Mouse (Mus musculus) neural tube, embryonic 14.5 days (tissue): ENCODE measurements around the gene Pum2. TPM values are rescaled to one million over a fixed set of nuclear protein-coding genes. Genes with fewer than 3 reads are reported as not detected.
"Not testable (repeated sequence)": the region's sequence is repeated elsewhere in the genome, so short reads cannot be mapped to it uniquely, and the experiment has no call there.

Experiments
- ATAC-seq: fragments of 200-750 bp; cut with Nextera tagmentation; 2 replicates; pipeline ENCODE4 v1.8.0; 2017; ENCODE audit warnings: low read depth, mild to moderate bottlenecking, moderate TSS enrichment, moderate library complexity
- H3K27ac ChIP-seq: fragments of 300-500 bp; sonication (generic); 2 replicates; pipeline ENCODE4 v1.5.1; 2014; ENCODE audit warnings: low read depth, mild to moderate bottlenecking, control low read depth, low read length, moderate library complexity, mixed read lengths
- H3K27me3 ChIP-seq: fragments of 300-500 bp; sonication (generic); 2 replicates; pipeline ENCODE4 v1.6.1; 2014; ENCODE audit warnings: low read length; ENCODE audit not compliant: control insufficient read depth, insufficient read depth
- H3K36me3 ChIP-seq: fragments of 300-500 bp; sonication (generic); 2 replicates; pipeline ENCODE4 v1.6.1; 2014; ENCODE audit warnings: low read length, mixed read lengths; ENCODE audit not compliant: control insufficient read depth, insufficient read depth
- H3K4me1 ChIP-seq: fragments of 300-500 bp; sonication (generic); 2 replicates; pipeline ENCODE4 v1.6.1; 2014; ENCODE audit warnings: low read length; ENCODE audit not compliant: control insufficient read depth, insufficient read depth
- H3K4me2 ChIP-seq: fragments of 300-500 bp; sonication (generic); 2 replicates; pipeline ENCODE4 v1.6.1; 2014; ENCODE audit warnings: mild to moderate bottlenecking, low read depth, low read length, control low read depth
- H3K4me3 ChIP-seq: fragments of 300-500 bp; sonication (generic); 2 replicates; pipeline ENCODE4 v1.5.1; 2014; ENCODE audit warnings: low read depth, low read length, control low read depth, mixed read lengths
- H3K9ac ChIP-seq: fragments of 300-500 bp; sonication (generic); replicated peaks from 2 replicates; pipeline ENCODE4 v1.6.1; 2014; ENCODE audit warnings: low read depth, mild to moderate bottlenecking, control low read depth, low read length, mixed read lengths
- H3K9me3 ChIP-seq: fragments of 300-500 bp; sonication (generic); 2 replicates; pipeline ENCODE4 v1.6.1; 2016; ENCODE audit warnings: low read length; ENCODE audit not compliant: control insufficient read depth
- WGBS: fragments of 180-500 bp; shearing (Covaris S2); extraction: QIAGEN DNeasy Blood & Tissue Kit; methylation state at CpG from one replicate; pipeline ENCODE4 v1.1.7; 2014; 5-methylcytosine and 5-hydroxymethylcytosine counted together
- polyA plus RNA-seq: library from polyadenylated mRNA; unstranded; fragments of >200 nt; fragmentation: Nextera tagmentation; extraction: Ambion mirVana; gene quantifications from 2 replicates; pipeline ENCODE4 v1.2.1, GENCODE M21; 2014

Pum2 gene
- polyA plus RNA-seq: 62.4 and 68.7 TPM in 2 replicates

DNA sequence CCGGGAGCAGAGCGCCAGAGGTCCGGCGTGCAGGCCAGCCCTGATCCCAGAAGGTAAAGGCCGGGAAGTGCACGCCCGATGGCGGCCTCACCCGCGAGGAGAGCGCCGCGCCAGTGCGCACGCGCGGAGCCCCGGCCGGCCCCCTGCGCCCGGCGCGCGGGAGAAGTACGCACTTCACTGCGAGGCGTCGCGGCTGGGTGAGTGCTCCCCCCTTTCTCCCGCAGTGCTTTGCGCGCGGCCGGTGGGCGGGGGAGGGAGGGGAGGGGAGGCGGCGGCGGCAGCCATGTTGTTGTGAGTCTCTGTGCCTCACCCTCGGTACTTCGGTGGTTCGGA, at the start of gene Pum2:
TSS of gene Pum2 (plus strand) at position 161 of the 333 bp plus-strand sequence.
- Histone ChIP-seq H3K27me3 (no peaks in the 10 kb centered on the region; the same call in 1 of the 2 replicates), H3K4me2 (peak within 1 kb of the TSS; percentile 73), H3K27ac (peak within 1 kb of the TSS; percentile 98), H3K9me3 (no peaks in the 10 kb centered on the region), H3K4me3 (peak within 1 kb of the TSS; percentile 90), H3K4me1 (peaks cover 13% of the 10 kb centered on the region; the same call in 1 of the 2 replicates), H3K9ac (peak within 1 kb of the TSS; percentile 98), H3K36me3 (no peaks in the 10 kb centered on the region)
- peak; percentile 97 for ATAC-seq
- WGBS: 0% methylated on average over 20 of the region's 41 CpGs

DNA sequence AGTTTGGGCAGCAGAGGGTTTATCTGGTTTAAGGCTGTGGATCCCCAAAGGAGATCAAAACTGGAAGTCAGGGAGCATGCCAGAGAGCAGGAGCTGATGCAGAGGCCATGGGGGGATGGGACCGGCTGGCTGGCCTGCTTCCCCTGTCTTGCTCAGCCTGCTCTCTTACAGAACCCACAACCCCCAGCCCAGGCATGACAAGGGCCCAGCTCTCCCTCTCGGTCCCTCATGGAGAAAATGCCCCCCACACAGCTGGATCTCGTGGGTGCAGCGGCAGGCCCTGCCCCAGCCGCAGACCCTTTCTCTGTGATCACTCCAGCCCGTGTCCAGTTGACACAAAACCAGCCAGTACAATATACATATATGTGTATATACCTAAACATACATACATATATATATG, 44.4 kb upstream of the Pum2 start:
- Histone ChIP-seq H3K36me3 (no peaks in the 10 kb centered on the region), H3K9ac (no peak overlapping the region), H3K4me3 (no peak overlapping the region), H3K27ac (no peak overlapping the region), H3K4me1 (no peaks in the 10 kb centered on the region), H3K27me3 (no peaks in the 10 kb centered on the region), H3K9me3 (no peaks in the 10 kb centered on the region), H3K4me2 (no peak overlapping the region)
- 99% methylated on average over 6 of the region's 6 CpGs for WGBS
- ATAC-seq: no peak

DNA sequence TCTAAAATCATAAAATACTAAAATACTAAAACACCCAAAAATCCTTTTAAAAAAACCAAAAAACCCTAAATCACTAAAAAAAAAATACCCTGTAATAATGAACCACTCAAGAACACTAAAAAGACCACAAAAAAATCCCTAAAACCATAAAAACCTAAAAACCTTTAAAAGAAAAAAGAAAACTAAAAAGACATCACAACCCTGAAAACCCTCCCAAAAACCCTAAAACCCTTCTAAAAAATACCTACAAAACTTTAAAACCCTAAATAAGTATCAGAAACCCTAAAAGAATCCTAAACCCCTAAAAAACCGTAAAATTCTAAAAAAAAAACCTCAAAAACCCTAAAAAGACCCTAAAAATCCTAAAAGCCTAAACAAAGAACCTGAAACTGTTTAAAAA, 42.2 kb upstream of the Pum2 start:
- WGBS: 94% methylated on average over 1 of the region's 1 CpGs
- no peak for ATAC-seq
- H3K4me2 ChIP-seq: no peak overlapping the region

DNA sequence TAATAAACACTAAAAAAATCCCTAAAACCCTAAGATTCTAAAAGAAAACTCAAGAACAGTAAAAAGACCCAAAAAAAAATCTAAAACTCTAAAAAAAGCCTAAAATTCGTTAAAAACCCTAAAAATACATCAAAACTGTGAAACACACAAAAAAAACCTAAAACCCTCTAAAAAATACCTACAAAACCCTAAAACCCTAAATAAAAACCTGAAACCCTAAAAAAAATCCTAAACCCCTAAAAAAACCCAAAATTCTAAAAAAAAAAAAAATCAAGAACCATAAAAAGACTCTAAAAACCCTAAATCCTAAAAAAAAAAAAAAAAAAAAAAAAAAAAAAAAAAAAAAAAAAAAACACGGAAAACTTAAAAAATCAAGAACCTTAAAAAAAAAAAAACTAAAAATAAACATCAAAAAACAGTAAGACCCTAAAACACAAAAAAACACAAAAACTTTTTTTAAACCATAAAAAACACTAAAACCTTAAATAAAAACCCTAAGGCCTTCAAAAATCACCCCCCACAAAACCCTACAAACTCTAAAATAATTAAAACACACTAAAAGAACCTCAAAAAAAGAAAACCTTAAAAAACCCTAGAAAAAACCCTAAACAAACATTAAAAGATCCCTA, 41.1 kb upstream of the Pum2 start:
- H3K36me3 ChIP-seq: no peaks in the 10 kb centered on the region
- H3K27me3 ChIP-seq: no peaks in the 10 kb centered on the region
- H3K4me2 ChIP-seq: no peak overlapping the region
- H3K9ac ChIP-seq: no peak overlapping the region
- H3K9me3 ChIP-seq: no peaks in the 10 kb centered on the region
- H3K27ac ChIP-seq: no peak overlapping the region
- WGBS: 97% methylated on average over 2 of the region's 2 CpGs
- H3K4me3 ChIP-seq: no peak overlapping the region
- ATAC-seq: no peak
- no peaks in the 10 kb centered on the region for H3K4me1 ChIP-seq

More for the DNA sequence above, 42.2 kb upstream of the Pum2 start:
- no peaks in the 10 kb centered on the region for H3K27me3 ChIP-seq
- no peak overlapping the region for H3K9ac ChIP-seq
- H3K4me3 ChIP-seq: no peak overlapping the region
- no peak overlapping the region for H3K27ac ChIP-seq
- H3K36me3 ChIP-seq: no peaks in the 10 kb centered on the region
- no peaks in the 10 kb centered on the region for H3K9me3 ChIP-seq
- H3K4me1 ChIP-seq: no peaks in the 10 kb centered on the region

DNA sequence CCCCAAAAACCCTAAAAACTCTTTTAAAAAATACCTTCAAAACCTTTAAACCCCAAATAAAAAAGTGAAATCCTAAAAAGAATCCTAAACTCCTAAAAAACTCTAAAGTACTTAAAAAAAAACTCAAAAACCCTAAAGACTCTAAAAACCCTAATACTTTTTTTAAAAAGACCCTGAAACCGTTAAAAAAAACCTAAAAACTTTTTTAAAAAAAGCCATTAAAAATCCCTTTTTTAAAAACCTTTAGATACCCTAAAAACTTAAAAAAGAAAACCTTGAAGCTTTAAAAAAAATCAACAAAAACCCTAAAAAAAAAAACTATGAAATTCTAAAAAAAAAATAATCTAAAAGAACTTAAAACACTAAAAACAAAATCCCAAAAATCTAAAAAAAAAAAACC, 39.6 kb upstream of the Pum2 start:
- whole genome bisulfite sequencing: 96% methylated on average over 1 of the region's 1 CpGs
- no peak for ATAC-seq

GRCm38 (mm10) chr12:8635546-8635945, 38.4 kb upstream of the Pum2 start:
- Histone ChIP-seq H3K4me1 (no peaks in the 10 kb centered on the region), H3K9me3 (no peaks in the 10 kb centered on the region), H3K4me2 (no peak overlapping the region), H3K27me3 (no peaks in the 10 kb centered on the region), H3K4me3 (no peak overlapping the region), H3K27ac (no peak overlapping the region), H3K9ac (no peak overlapping the region), H3K36me3 (no peaks in the 10 kb centered on the region)
- WGBS: 97% methylated on average over 4 of the region's 4 CpGs
- ATAC-seq: no peak

More for the DNA sequence above, 39.6 kb upstream of the Pum2 start:
- Histone ChIP-seq H3K4me2 (no peak overlapping the region), H3K4me1 (no peaks in the 10 kb centered on the region), H3K36me3 (no peaks in the 10 kb centered on the region), H3K27ac (no peak overlapping the region), H3K4me3 (no peak overlapping the region), H3K27me3 (no peaks in the 10 kb centered on the region), H3K9me3 (no peaks in the 10 kb centered on the region), H3K9ac (no peak overlapping the region)

DNA sequence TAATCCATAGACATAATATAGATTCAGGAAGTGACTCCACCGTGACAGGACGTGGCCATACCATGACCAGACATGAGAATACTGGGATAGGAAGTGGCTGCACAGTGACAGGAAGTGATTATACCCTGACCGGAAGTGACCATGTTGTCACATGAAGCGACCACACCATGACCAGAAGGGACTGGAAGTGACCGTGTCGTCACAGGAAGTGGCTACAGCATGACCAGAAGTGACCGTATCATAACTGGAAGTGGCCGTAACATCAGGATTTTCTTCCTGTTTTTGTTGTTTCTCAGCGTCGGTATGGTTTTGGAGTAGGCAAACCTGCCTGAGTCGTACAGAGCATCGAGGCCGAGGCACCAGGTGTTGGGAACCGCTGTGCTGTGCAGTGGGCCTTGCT, 37.0 kb upstream of the Pum2 start:
- H3K4me1 ChIP-seq: no peaks in the 10 kb centered on the region
- H3K9me3 ChIP-seq: no peaks in the 10 kb centered on the region
- no peak overlapping the region for H3K4me2 ChIP-seq
- 92% methylated on average over 14 of the region's 14 CpGs for WGBS
- no peaks in the 10 kb centered on the region for H3K27me3 ChIP-seq
- no peaks in the 10 kb centered on the region for H3K36me3 ChIP-seq
- H3K4me3 ChIP-seq: no peak overlapping the region
- H3K27ac ChIP-seq: no peak overlapping the region
- no peak overlapping the region for H3K9ac ChIP-seq
- ATAC-seq: no peak

GRCm38 (mm10) chr12:8638411-8639087, 35.4 kb upstream of the Pum2 start:
- not testable (repeated sequence) for ATAC-seq

DNA sequence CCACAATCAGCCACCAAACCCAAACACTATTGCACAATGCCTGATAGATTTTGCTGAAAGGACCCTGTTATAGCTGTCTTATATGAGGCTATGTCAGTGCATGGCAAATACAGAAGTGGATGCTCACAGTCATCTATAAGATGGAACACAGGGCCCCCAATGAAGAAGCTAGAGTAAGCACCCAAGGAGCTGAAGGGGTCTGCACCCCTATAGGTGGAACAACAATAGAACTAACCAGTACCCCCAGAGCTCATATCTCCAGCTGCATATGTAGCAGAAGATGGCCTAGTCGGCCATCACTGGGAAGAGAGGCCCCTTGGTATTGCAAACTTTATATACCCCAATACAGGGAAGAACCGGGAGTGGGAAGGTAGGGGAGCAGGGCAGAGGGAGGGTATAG, 33.7 kb upstream of the Pum2 start:
- H3K4me2 ChIP-seq: peak overlapping the region; percentile 41
- H3K36me3 ChIP-seq, H3K9me3 ChIP-seq, ATAC-seq, H3K9ac ChIP-seq, H3K27me3 ChIP-seq, H3K27ac ChIP-seq, H3K4me1 ChIP-seq: not testable (repeated sequence)
- peak overlapping the region; percentile 74 for H3K4me3 ChIP-seq
- 4% methylated on average over 2 of the region's 2 CpGs for WGBS

More at GRCm38 (mm10) chr12:8638411-8639087, 35.4 kb upstream of the Pum2 start:
- not testable (repeated sequence) for H3K27ac ChIP-seq, H3K9ac ChIP-seq, H3K4me3 ChIP-seq, H3K27me3 ChIP-seq, H3K36me3 ChIP-seq, H3K4me1 ChIP-seq, H3K4me2 ChIP-seq, H3K9me3 ChIP-seq
- WGBS: 77% methylated on average over 10 of the region's 10 CpGs
